Mouse (Mus musculus): ENCODE results near the gene Bcl2a1b. TPM values are rescaled to one million over a fixed set of nuclear protein-coding genes. Genes with fewer than 3 reads are reported as not detected.

Bcl2a1b gene
- polyA plus RNA-seq, 1 experiment: 1.4 TPM

- no peak for TF ChIP-seq CTCF (IDR thresholded peaks at IDR 0.05; ENCODE audit: extremely low read depth, insufficient read length, insufficient replicate concordance, low read depth, low read length)
- TF ChIP-seq POLR2A (IDR thresholded peaks at IDR 0.05; ENCODE audit: low read depth, low read length): no peak
- Histone ChIP-seq H3K27ac (ENCODE audit: insufficient read depth, low read depth, low read length) (no peak overlapping the region), H3K27me3 (ENCODE audit: control insufficient read depth, insufficient read depth, low read length) (no peaks in the 10 kb centered on the region), H3K4me1 (ENCODE audit: control insufficient read depth, insufficient read depth, insufficient read length, low read length) (no peaks in the 10 kb centered on the region), H3K36me3 (ENCODE audit: control insufficient read depth, insufficient read depth, low read length) (no peaks in the 10 kb centered on the region), H3K4me3 (ENCODE audit: low read depth, low read length) (no peak overlapping the region)
- 76% methylated on average over 2 of the region's 2 CpGs for WGBS
These were observed 54.4 kb downstream of the Bcl2a1b start for GRCm38 (mm10) chr9:89253400-89253799.

DNA sequence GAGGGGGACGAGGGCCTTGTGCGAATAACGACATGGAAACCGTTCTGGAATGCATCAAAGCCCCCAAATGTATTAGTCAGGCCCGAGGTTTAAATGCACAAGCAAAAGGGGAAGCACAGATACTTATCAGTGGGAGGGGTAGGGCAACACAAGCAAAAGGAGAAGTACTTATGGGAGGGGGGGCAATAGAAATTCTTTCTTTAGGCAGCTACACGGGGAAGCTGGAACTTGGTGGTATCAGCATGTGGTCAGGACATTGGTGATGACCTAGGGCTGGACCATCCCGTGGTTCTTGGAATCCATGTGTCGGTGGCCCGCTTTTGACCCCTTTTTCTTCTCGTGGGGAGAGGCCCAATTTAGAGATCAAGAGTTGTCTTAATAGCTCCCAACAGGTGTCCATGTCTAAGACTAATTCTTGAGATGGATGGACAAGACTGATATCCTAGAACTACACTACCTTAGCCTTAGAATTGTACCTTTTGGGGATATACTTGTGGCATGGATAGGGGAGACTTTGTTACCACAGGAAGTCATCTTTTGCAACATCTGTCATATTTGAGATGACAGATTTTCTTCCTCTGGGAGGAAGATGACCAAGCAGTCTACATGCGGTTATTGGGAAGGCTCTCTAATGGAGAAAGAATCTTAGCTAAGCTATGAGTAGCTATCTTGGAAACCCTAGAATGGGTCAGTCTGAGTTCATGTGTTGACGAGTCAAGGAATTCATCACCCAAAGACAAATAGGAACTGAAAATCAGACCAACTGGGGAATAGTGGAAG is 57.7 kb downstream of the Bcl2a1b start:
- no peak overlapping the region for H3K4me3 ChIP-seq (ENCODE audit: low read depth, low read length)
- 77% methylated on average over 12 of the region's 12 CpGs for WGBS
- TF ChIP-seq POLR2A (IDR thresholded peaks at IDR 0.05; ENCODE audit: low read depth, low read length): no peak
- no peak overlapping the region for H3K27ac ChIP-seq (ENCODE audit: insufficient read depth, low read depth, low read length)
- H3K4me1 ChIP-seq (ENCODE audit: control insufficient read depth, insufficient read depth, insufficient read length, low read length): no peaks in the 10 kb centered on the region
- no peaks in the 10 kb centered on the region for H3K27me3 ChIP-seq (ENCODE audit: control insufficient read depth, insufficient read depth, low read length)
- H3K36me3 ChIP-seq (ENCODE audit: control insufficient read depth, insufficient read depth, low read length): no peaks in the 10 kb centered on the region

Other genes with a start within 250 kb of the Bcl2a1b start
- 0.28 and 0.90 TPM in 2 replicates for gene Bcl2a1a, start 242.3 kb upstream of the Bcl2a1b start, polyA plus RNA-seq (2012; rRNA removed)
- gene Trim43b, start 106.4 kb upstream of the Bcl2a1b start, polyA plus RNA-seq (2012; rRNA removed): not detected in 2 replicates
- gene Gm29094, start 170 bp downstream of the Bcl2a1b start, polyA plus RNA-seq (2012; rRNA removed): not detected in 2 replicates
- gene Mthfs, start 11.5 kb downstream of the Bcl2a1b start, polyA plus RNA-seq (2012; rRNA removed): 1.3 and 2.8 TPM in 2 replicates

Data from small intestine, adult 2 months (tissue).